28 mouse cellular contexts compared by ENCODE assay signal in the genomic region with DNA sequence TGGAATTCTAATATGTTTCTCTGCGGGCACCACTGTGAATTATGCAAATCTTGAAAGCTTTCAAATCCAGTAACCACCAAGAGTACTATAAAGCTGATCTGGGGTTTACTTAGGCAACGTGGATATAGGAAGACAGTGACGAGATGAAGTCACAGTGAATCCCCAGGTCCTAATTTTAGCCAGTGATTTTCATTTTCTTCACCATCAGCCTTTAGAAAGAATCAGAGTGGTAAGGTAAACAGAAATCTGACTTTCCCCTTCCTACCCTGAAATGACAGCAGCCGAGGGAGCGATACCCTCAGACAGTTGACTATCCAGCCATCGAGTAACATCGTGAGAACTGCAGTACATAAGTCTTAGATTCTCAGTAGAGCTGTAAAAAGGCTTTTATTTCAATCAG. TPM values are rescaled to one million over a fixed set of nuclear protein-coding genes. Genes with fewer than 3 reads are reported as not detected.
DNase-seq lines count a peak whose midpoint lies in the region; ATAC-seq and TF ChIP-seq lines count a peak whose summit lies in the region.
"Had no signal": no experiment of that assay in that cellular context is flagged by ENCODE, and none has a peak within 500 bp of the region (broad histone marks: within the 10 kb centered on the region; RNA-seq: fewer than 3 reads in every experiment).

No protein-coding gene starts in this region.

- H3K27ac ChIP-seq in neural tube, embryonic 15.5 days (replicated peaks), result peak overlapping the region; percentile 7; the same call in 1 of the 2 replicates
- no peak overlapping the region for H3K27ac ChIP-seq in hindbrain, embryonic 16.5 days (ENCODE audit: low read depth, low read length)
- no peak overlapping the region for H3K27ac ChIP-seq in cerebellum, adult 2 months (ENCODE audit: insufficient read depth, low read length)
- H3K27ac ChIP-seq: embryonic facial prominence, embryonic 13.5 days; embryonic facial prominence, embryonic 15.5 days; forebrain, embryonic 10.5 days had no signal

- H3K4me2 ChIP-seq in neural tube, embryonic 15.5 days, result no peak overlapping the region
- no peak overlapping the region for H3K4me2 ChIP-seq in hindbrain, embryonic 16.5 days (ENCODE audit: low read length)
- H3K4me2 ChIP-seq: embryonic facial prominence, embryonic 13.5 days; embryonic facial prominence, embryonic 15.5 days; forebrain, embryonic 12.5 days had no signal

- WGBS in neural tube, embryonic 15.5 days, result 50% methylated on average over 7 of the region's 7 CpGs
- 77% methylated on average over 7 of the region's 7 CpGs for WGBS in hindbrain, embryonic 16.5 days
- 94% methylated on average over 7 of the region's 7 CpGs for WGBS in cerebellum, adult 2 months

- no peak for TF ChIP-seq CTCF in cerebellum, adult 2 months (IDR thresholded peaks at IDR 0.05; ENCODE audit: borderline replicate concordance, insufficient read depth, low read depth, low read length)

- H3K9ac ChIP-seq in neural tube, embryonic 15.5 days (replicated peaks), result no peak overlapping the region
- no peak overlapping the region for H3K9ac ChIP-seq in hindbrain, embryonic 16.5 days (ENCODE audit: low read depth, low read length)
- H3K9ac ChIP-seq: embryonic facial prominence, embryonic 13.5 days; embryonic facial prominence, embryonic 15.5 days; forebrain, embryonic 12.5 days had no signal

- ATAC-seq in CD4-positive, CD25-positive, alpha-beta regulatory T cell, adult 4 months, result no peak
- ATAC-seq in neural tube, embryonic 15.5 days (ENCODE audit: low FRiP score), result no peak; the same call in 1 of the 2 replicates
- ATAC-seq in hindbrain, embryonic 16.5 days, result no peak
- ATAC-seq: Patski had no signal

- no peaks in the 10 kb centered on the region for H3K9me3 ChIP-seq in neural tube, embryonic 15.5 days (replicated peaks)
- H3K9me3 ChIP-seq in hindbrain, embryonic 16.5 days (ENCODE audit: control insufficient read depth, low read length), result no peaks in the 10 kb centered on the region
- H3K9me3 ChIP-seq: embryonic facial prominence, embryonic 13.5 days; embryonic facial prominence, embryonic 15.5 days; forebrain, embryonic 10.5 days; forebrain, embryonic 12.5 days; G1E had no signal

- DNase-seq in CD4-positive, CD25-positive, alpha-beta regulatory T cell, adult 2 months (ENCODE audit: low read depth, low spot score), result peak; percentile 21
- DNase-seq in A20 (ENCODE audit: low read depth, low spot score), result peak; percentile 53
- DNase-seq in induced T-regulatory cell, adult 2 months (ENCODE audit: low read depth), result peak; percentile 77
- no peak for DNase-seq in heart, postnatal 25 days (ENCODE audit: low spot score)
- no peak for DNase-seq in cerebellum, adult 2 months
- DNase-seq: adrenal gland, adult 8-10 months; adrenal gland, postnatal 14 days; adrenal gland, postnatal 36 days; cerebellum, adult 11-12 months; cerebellum, adult 9-10 months; cerebellum, postnatal 10 days; cerebellum, postnatal 25 days had no signal

- no peak for TF ChIP-seq POLR2A in cerebellum, adult 2 months (IDR thresholded peaks at IDR 0.05; ENCODE audit: borderline replicate concordance, insufficient read depth, low read length)

- H3K4me3 ChIP-seq in neural tube, embryonic 15.5 days (replicated peaks), result no peak overlapping the region
- no peak overlapping the region for H3K4me3 ChIP-seq in hindbrain, embryonic 16.5 days (ENCODE audit: low read length)
- no peak overlapping the region for H3K4me3 ChIP-seq in cerebellum, adult 2 months (replicated peaks; ENCODE audit: insufficient read depth, low read depth, low read length)
- H3K4me3 ChIP-seq: embryonic facial prominence, embryonic 13.5 days; embryonic facial prominence, embryonic 15.5 days; erythroblast, embryonic 14.5 days; forebrain, embryonic 10.5 days; forebrain, embryonic 12.5 days had no signal

- intact Hi-C loops in heart, postnatal 25 days (cut with DNase I), result no loop called here

- no peaks in the 10 kb centered on the region for H3K27me3 ChIP-seq in neural tube, embryonic 15.5 days (replicated peaks)
- no peaks in the 10 kb centered on the region for H3K27me3 ChIP-seq in hindbrain, embryonic 16.5 days (replicated peaks; ENCODE audit: control insufficient read depth, insufficient read depth, low read length)
- H3K27me3 ChIP-seq in cerebellum, adult 2 months (ENCODE audit: control insufficient read depth, insufficient read depth, low read length), result no peaks in the 10 kb centered on the region
- H3K27me3 ChIP-seq: embryonic facial prominence, embryonic 13.5 days; embryonic facial prominence, embryonic 15.5 days; forebrain, embryonic 12.5 days had no signal

- H3K36me3 ChIP-seq in neural tube, embryonic 15.5 days, result no peaks in the 10 kb centered on the region
- H3K36me3 ChIP-seq in hindbrain, embryonic 16.5 days (ENCODE audit: control insufficient read depth, insufficient read depth, low read length), result no peaks in the 10 kb centered on the region
- H3K36me3 ChIP-seq: embryonic facial prominence, embryonic 13.5 days; embryonic facial prominence, embryonic 15.5 days; forebrain, embryonic 10.5 days; forebrain, embryonic 12.5 days; G1E had no signal

- H3K4me1 ChIP-seq in neural tube, embryonic 15.5 days, result peaks cover 8% of the 10 kb centered on the region; the same call in 1 of the 2 replicates
- no peaks in the 10 kb centered on the region for H3K4me1 ChIP-seq in hindbrain, embryonic 16.5 days (ENCODE audit: control insufficient read depth, insufficient read depth, low read depth, low read length)
- H3K4me1 ChIP-seq in cerebellum, adult 2 months (ENCODE audit: control insufficient read depth, insufficient read depth, low read length), result no peaks in the 10 kb centered on the region
- H3K4me1 ChIP-seq: embryonic facial prominence, embryonic 15.5 days; forebrain, embryonic 10.5 days; forebrain, embryonic 12.5 days had no signal

RNA-seq across cellular contexts. Expression of a gene that starts 16.3 kb away (rescaled TPM):
- 100 to 1,000 TPM; 274 to 291 TPM for polyA plus RNA-seq in CD4-positive, CD25-positive, alpha-beta regulatory T cell, adult 4 months (2017; shearing (Covaris generic))
- 5.5 TPM in 1 of 2 replicates, not detected in the other for polyA plus RNA-seq in neural tube, embryonic 15.5 days (2015; fragmentation: Nextera tagmentation; extraction: Ambion mirVana)
- under 1 TPM; 0.75 to 0.96 TPM for total RNA-seq in heart, postnatal 25 days (2021)
- polyA plus RNA-seq in hindbrain, embryonic 16.5 days (2015; fragmentation: Nextera tagmentation; extraction: Ambion mirVana), result not detected in 2 replicates
- not detected in 2 replicates for polyA plus RNA-seq in cerebellum, adult 2 months (2012; rRNA removed)
- total RNA-seq: adrenal gland, adult 18-20 months; adrenal gland, adult 8-10 months; adrenal gland, postnatal 36 days had no signal
- polyA plus RNA-seq: C2C12; embryonic facial prominence, embryonic 11.5 days; embryonic facial prominence, embryonic 13.5 days; embryonic facial prominence, embryonic 15.5 days; erythroblast, embryonic 14.5 days; forebrain, embryonic 10.5 days; forebrain, embryonic 12.5 days; forebrain, embryonic 14.5 days; forebrain, embryonic 16.5 days; frontal cortex, adult 2 months; G1E; Patski had no signal

Comparison
In these comparisons a context has a peak if more than half of its experiments do, and no peak if none do; other contexts are left out.
1. DNase-seq: peak in CD4-positive, CD25-positive, alpha-beta regulatory T cell, adult 2 months (single experiment), A20 (single experiment) and induced T-regulatory cell, adult 2 months (single experiment); none in heart, postnatal 25 days (single experiment) and cerebellum, adult 2 months (0 of 2).
2. RNA of a gene that starts 16.3 kb away (polyA plus RNA-seq): 274 to 291 TPM in CD4-positive, CD25-positive, alpha-beta regulatory T cell, adult 4 months; not detected in hindbrain, embryonic 16.5 days, 5.5 TPM in neural tube, embryonic 15.5 days and not detected in cerebellum, adult 2 months; every median in the first group is over 10 times any median in the second.